ENCODE assay signal across 10 mouse cellular contexts in the genomic region with DNA sequence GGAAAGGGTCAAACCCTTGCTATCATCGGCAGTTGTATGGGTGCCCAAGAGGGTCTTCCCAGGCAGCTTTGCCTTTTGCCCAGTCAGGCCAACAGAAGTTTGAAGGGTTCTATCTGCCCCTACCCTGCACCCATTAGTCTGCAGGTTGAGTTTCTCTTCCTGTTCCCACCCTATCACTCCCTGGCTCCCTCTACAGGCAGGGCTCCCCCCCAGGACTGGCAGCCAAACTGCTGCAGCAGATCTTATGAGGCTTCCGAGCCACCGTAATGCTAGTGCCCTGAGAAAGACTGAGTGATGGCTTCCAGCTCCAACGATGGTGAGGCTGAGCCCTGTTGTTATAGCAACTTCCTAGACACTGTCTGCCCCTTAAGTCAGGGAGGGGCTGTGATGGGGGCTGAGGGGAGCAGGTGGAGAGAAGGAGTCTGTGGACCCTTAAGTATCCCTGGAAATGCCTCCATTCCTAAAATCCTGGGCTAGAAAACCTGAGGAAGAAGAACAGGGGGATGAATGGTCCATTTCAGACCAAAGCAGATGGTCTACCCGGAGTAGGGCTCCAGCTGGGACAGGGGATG. TPM values are rescaled to one million over a fixed set of nuclear protein-coding genes. Genes with fewer than 3 reads are reported as not detected.
A peak's percentile ranks its signal among the peaks of the same experiment; 100 is the strongest.
DNase-seq lines count a peak whose midpoint lies in the region; ATAC-seq and TF ChIP-seq lines count a peak whose summit lies in the region.
"Had no signal": no experiment of that assay in that cellular context is flagged by ENCODE, and none has a peak within 500 bp of the region (broad histone marks: within the 10 kb centered on the region; RNA-seq: fewer than 3 reads in every experiment).

No protein-coding gene starts in this region.

- no peak overlapping the region for H3K9ac ChIP-seq in liver, embryonic 13.5 days
- no peak overlapping the region for H3K9ac ChIP-seq in liver, embryonic 12.5 days
- H3K9ac ChIP-seq: limb, embryonic 15.5 days had no signal

- H3K27me3 ChIP-seq in heart, embryonic 10.5 days (ENCODE audit: insufficient read depth, poor library complexity, severe bottlenecking) = no peaks in the 10 kb centered on the region
- H3K27me3 ChIP-seq in liver, embryonic 13.5 days = no peaks in the 10 kb centered on the region
- H3K27me3 ChIP-seq in liver, embryonic 12.5 days (replicated peaks) = no peaks in the 10 kb centered on the region
- H3K27me3 ChIP-seq in E14TG2a.4 (ENCODE audit: insufficient read depth, low read length) = no peaks in the 10 kb centered on the region
- H3K27me3 ChIP-seq in limb, embryonic 10.5 days (ENCODE audit: low read depth, poor library complexity, severe bottlenecking) = no peaks in the 10 kb centered on the region
- H3K27me3 ChIP-seq: limb, embryonic 15.5 days had no signal

- WGBS in heart, embryonic 10.5 days = 85% methylated on average over 5 of the region's 5 CpGs
- 81% methylated on average over 5 of the region's 5 CpGs for WGBS in liver, embryonic 13.5 days (ENCODE audit: insufficient replicate concordance)
- WGBS in liver, embryonic 12.5 days (ENCODE audit: insufficient replicate concordance) = 84% methylated on average over 5 of the region's 5 CpGs
- WGBS in limb, embryonic 10.5 days = 90% methylated on average over 5 of the region's 5 CpGs

- peak overlapping the region; percentile 20; the same call in 1 of the 2 replicates for H3K4me3 ChIP-seq in heart, embryonic 10.5 days
- H3K4me3 ChIP-seq in liver, embryonic 13.5 days (replicated peaks) = no peak overlapping the region
- no peak overlapping the region for H3K4me3 ChIP-seq in liver, embryonic 12.5 days
- no peak overlapping the region for H3K4me3 ChIP-seq in E14TG2a.4 (replicated peaks; ENCODE audit: low read length)
- 0 out of 2 replicates have a peak overlapping the region, but pooled peaks have one; percentile 2 for H3K4me3 ChIP-seq in limb, embryonic 10.5 days
- H3K4me3 ChIP-seq: limb, embryonic 15.5 days had no signal

- no peak overlapping the region for H3K4me2 ChIP-seq in liver, embryonic 13.5 days
- no peak overlapping the region for H3K4me2 ChIP-seq in liver, embryonic 12.5 days

- intact Hi-C loops in heart, postnatal 36 days (cut with DNase I) = no loop called here

- H3K27ac ChIP-seq in heart, embryonic 10.5 days = peak overlapping the region; percentile 39; the same call in 1 of the 2 replicates
- H3K27ac ChIP-seq in liver, embryonic 13.5 days = 0 out of 2 replicates have a peak overlapping the region, but pooled peaks have one; percentile 35
- no peak overlapping the region for H3K27ac ChIP-seq in liver, embryonic 12.5 days
- peak overlapping the region; percentile 70 for H3K27ac ChIP-seq in limb, embryonic 10.5 days
- H3K27ac ChIP-seq: limb, embryonic 15.5 days had no signal

- H3K36me3 ChIP-seq in heart, embryonic 10.5 days = peaks cover 34% of the 10 kb centered on the region
- peaks cover 19% of the 10 kb centered on the region for H3K36me3 ChIP-seq in liver, embryonic 13.5 days
- peaks cover 26% of the 10 kb centered on the region for H3K36me3 ChIP-seq in liver, embryonic 12.5 days
- peaks cover 28% of the 10 kb centered on the region for H3K36me3 ChIP-seq in E14TG2a.4 (ENCODE audit: insufficient read depth, low read length)
- peaks cover 48% of the 10 kb centered on the region for H3K36me3 ChIP-seq in limb, embryonic 10.5 days

- no peak for DNase-seq in heart, embryonic 10.5 days (ENCODE audit: low spot score)
- no peak for DNase-seq in heart, postnatal 36 days
- DNase-seq in liver, embryonic 13.5 days = no peak
- DNase-seq in limb, embryonic 10.5 days (ENCODE audit: low spot score) = no peak
- no peak for DNase-seq in cerebellum, postnatal 14 days
- DNase-seq: midbrain, embryonic 14.5 days had no signal

- no peak for ATAC-seq in liver, embryonic 13.5 days (ENCODE audit: low read depth)
- ATAC-seq in liver, embryonic 12.5 days = no peak

- no peaks in the 10 kb centered on the region for H3K9me3 ChIP-seq in heart, embryonic 10.5 days
- H3K9me3 ChIP-seq in liver, embryonic 13.5 days (replicated peaks) = no peaks in the 10 kb centered on the region
- H3K9me3 ChIP-seq in liver, embryonic 12.5 days (replicated peaks) = no peaks in the 10 kb centered on the region
- H3K9me3 ChIP-seq in E14TG2a.4 (ENCODE audit: low read length) = no peaks in the 10 kb centered on the region
- H3K9me3 ChIP-seq in limb, embryonic 10.5 days (replicated peaks) = no peaks in the 10 kb centered on the region
- H3K9me3 ChIP-seq: G1E; limb, embryonic 15.5 days had no signal

- peak; percentile 18; the same call in 1 of the 2 replicates for TF ChIP-seq CTCF in E14TG2a.4 (conservative IDR thresholded peaks at IDR 0.05; ENCODE audit: low read length)

- H3K4me1 ChIP-seq in heart, embryonic 10.5 days = peaks cover 69% of the 10 kb centered on the region
- peaks cover 55% of the 10 kb centered on the region for H3K4me1 ChIP-seq in liver, embryonic 13.5 days (replicated peaks)
- peaks cover 50% of the 10 kb centered on the region for H3K4me1 ChIP-seq in liver, embryonic 12.5 days
- peaks cover 35% of the 10 kb centered on the region for H3K4me1 ChIP-seq in E14TG2a.4 (replicated peaks; ENCODE audit: low read depth, low read length)
- peaks cover 48% of the 10 kb centered on the region for H3K4me1 ChIP-seq in limb, embryonic 10.5 days

RNA-seq across cellular contexts. Expression of a gene that starts 4.1 kb away (rescaled TPM):
- polyA plus RNA-seq in heart, embryonic 10.5 days (2016; fragmentation: Nextera tagmentation; extraction: Ambion mirVana) = 157 and 160 TPM in 2 replicates
- 100 to 1,000 TPM; 336 to 360 TPM for total RNA-seq in heart, postnatal 36 days (2021)
- 50.5 and 52.3 TPM in 2 replicates for polyA plus RNA-seq in liver, embryonic 13.5 days (2015; fragmentation: Nextera tagmentation; extraction: Ambion mirVana)
- 81.1 and 82.0 TPM in 2 replicates for polyA plus RNA-seq in liver, embryonic 12.5 days (2016; fragmentation: Nextera tagmentation; extraction: Ambion mirVana)
- 136 and 158 TPM in 2 replicates for polyA plus RNA-seq in limb, embryonic 10.5 days (2016; fragmentation: Nextera tagmentation; extraction: Ambion mirVana)

RNA-seq across cellular contexts. Expression of a gene that starts 20.6 kb away (rescaled TPM):
- 5.0 and 10.7 TPM in 2 replicates for polyA plus RNA-seq in heart, embryonic 10.5 days (2016; fragmentation: Nextera tagmentation; extraction: Ambion mirVana)
- 10 to 100 TPM; 27.3 to 33.1 TPM for total RNA-seq in heart, postnatal 36 days (2021)
- 5.8 and 6.9 TPM in 2 replicates for polyA plus RNA-seq in liver, embryonic 13.5 days (2015; fragmentation: Nextera tagmentation; extraction: Ambion mirVana)
- 8.5 and 8.7 TPM in 2 replicates for polyA plus RNA-seq in liver, embryonic 12.5 days (2016; fragmentation: Nextera tagmentation; extraction: Ambion mirVana)
- polyA plus RNA-seq in limb, embryonic 10.5 days (2016; fragmentation: Nextera tagmentation; extraction: Ambion mirVana) = 10.3 and 12.5 TPM in 2 replicates

RNA-seq across cellular contexts. Expression of a gene that starts 21.6 kb away (rescaled TPM):
- polyA plus RNA-seq in heart, embryonic 10.5 days (2016; fragmentation: Nextera tagmentation; extraction: Ambion mirVana) = 71.5 and 80.8 TPM in 2 replicates
- 1 to 10 TPM; 1.2 to 2.4 TPM for total RNA-seq in heart, postnatal 36 days (2021)
- polyA plus RNA-seq in liver, embryonic 13.5 days (2015; fragmentation: Nextera tagmentation; extraction: Ambion mirVana) = 114 and 126 TPM in 2 replicates
- polyA plus RNA-seq in liver, embryonic 12.5 days (2016; fragmentation: Nextera tagmentation; extraction: Ambion mirVana) = 113 and 116 TPM in 2 replicates
- polyA plus RNA-seq in limb, embryonic 10.5 days (2016; fragmentation: Nextera tagmentation; extraction: Ambion mirVana) = 94.6 and 101 TPM in 2 replicates

RNA-seq across cellular contexts. Expression of a gene that starts 21.9 kb away (rescaled TPM):
- 0.41 and 0.86 TPM in 2 replicates for polyA plus RNA-seq in heart, embryonic 10.5 days (2016; fragmentation: Nextera tagmentation; extraction: Ambion mirVana)
- under 1 TPM; 0.92 to 0.95 TPM for total RNA-seq in heart, postnatal 36 days (2021)
- 0.18 and 0.22 TPM in 2 replicates for polyA plus RNA-seq in liver, embryonic 13.5 days (2015; fragmentation: Nextera tagmentation; extraction: Ambion mirVana)
- 0.15 and 0.16 TPM in 2 replicates for polyA plus RNA-seq in liver, embryonic 12.5 days (2016; fragmentation: Nextera tagmentation; extraction: Ambion mirVana)
- polyA plus RNA-seq in limb, embryonic 10.5 days (2016; fragmentation: Nextera tagmentation; extraction: Ambion mirVana) = 0.58 and 0.70 TPM in 2 replicates

RNA-seq across cellular contexts. Expression of a gene that starts 24.4 kb away (rescaled TPM):
- 0.27 and 0.95 TPM in 2 replicates for polyA plus RNA-seq in heart, embryonic 10.5 days (2016; fragmentation: Nextera tagmentation; extraction: Ambion mirVana)
- total RNA-seq in heart, postnatal 36 days (2021) = not detected
- polyA plus RNA-seq in liver, embryonic 13.5 days (2015; fragmentation: Nextera tagmentation; extraction: Ambion mirVana) = 0.38 and 0.57 TPM in 2 replicates
- polyA plus RNA-seq in liver, embryonic 12.5 days (2016; fragmentation: Nextera tagmentation; extraction: Ambion mirVana) = 0.41 and 0.63 TPM in 2 replicates
- polyA plus RNA-seq in limb, embryonic 10.5 days (2016; fragmentation: Nextera tagmentation; extraction: Ambion mirVana) = 0.28 and 0.73 TPM in 2 replicates

Comparison
In these comparisons a context has a peak if more than half of its experiments do, and no peak if none do; other contexts are left out.
1. H3K4me3 ChIP-seq: peak in heart, embryonic 10.5 days (single experiment) and limb, embryonic 10.5 days (single experiment); none in liver, embryonic 13.5 days (single experiment), liver, embryonic 12.5 days (single experiment) and E14TG2a.4 (single experiment).